Mouse (Mus musculus) yolk sac, embryonic 10.5 days (tissue): ENCODE measurements around the gene Adgre4.
"Not testable (repeated sequence)": the region's sequence is repeated elsewhere in the genome, so short reads cannot be mapped to it uniquely, and the experiment has no call there.

Experiments
- DNase-seq: peaks from one replicate; pipeline ENCODE4 v3.0.0-alpha.2; 2017; ENCODE audit warnings: low spot score

Adgre4 gene

DNA sequence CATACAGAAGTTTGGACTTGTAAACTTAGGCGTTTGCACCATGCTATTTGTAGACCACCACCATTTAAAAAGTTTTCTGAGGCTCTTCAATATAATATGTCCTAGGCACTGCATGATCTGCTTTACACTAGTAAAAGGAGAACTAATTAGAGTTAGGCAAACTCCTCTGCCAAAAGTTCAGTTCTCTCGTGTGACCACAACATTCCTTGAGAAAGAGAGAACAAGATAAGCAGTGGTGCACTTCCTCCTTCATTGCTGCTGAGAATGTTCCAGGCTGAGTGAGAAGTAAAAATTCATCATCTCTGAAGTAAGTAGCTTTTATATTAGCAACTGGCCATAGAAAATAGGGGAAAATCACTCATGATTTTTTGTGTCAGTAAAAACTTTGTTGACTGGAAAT, at the start of gene Adgre4:
TSS of gene Adgre4 (plus strand) at position 199 of the 400 bp plus-strand sequence.
- no peak for DNase-seq

DNA sequence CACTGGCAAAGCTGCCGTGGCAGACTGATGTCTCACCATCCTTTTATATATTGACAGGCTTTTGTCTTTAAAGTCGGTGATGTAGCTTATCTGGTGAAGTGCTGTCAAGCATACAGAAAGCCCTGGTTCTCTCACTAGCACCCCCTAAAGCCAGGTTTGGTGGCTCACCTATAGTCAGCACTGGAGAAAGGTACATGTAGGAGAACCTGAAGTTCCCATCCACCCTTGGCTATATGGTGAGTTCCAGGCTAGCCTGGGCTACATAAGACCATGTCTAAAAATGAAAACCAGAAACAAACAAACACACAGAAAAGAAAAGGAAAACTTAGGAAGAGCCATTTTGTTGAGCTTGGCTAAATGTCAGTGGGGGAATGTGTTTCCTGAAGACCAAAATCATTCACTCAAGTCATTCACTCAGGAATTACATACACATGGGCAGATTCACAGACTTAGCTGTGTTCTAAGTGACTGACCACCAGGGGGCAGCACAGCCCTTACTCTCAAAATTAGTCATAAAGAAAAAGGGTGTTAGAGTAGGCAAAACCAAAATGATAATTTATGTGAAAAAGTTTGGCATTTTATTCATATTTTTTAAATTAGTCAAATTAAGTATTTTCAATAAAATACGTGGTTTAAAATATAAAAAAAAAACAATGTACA, 47.5 kb upstream of the Adgre4 start:
- DNase-seq: peak; percentile 29

DNA sequence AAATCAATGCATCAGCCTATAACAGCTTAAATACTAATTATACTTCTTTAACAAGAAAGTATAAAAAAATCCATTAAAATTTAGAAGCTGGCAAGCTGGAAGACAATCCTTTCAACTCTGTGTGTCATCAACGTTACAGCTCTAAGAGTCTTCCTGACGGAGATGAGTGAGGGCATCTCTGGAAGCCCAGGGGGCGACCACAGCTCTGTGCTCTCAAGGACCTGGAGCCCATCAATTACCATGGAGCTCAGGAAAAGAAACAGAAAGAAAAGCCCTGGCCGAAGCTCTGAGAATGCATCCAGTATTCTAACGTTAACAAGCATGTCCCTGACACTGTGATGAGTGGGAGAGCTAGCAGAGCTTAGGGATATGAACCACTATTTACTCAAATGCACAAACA, 46.9 kb upstream of the Adgre4 start:
- no peak for DNase-seq

DNA sequence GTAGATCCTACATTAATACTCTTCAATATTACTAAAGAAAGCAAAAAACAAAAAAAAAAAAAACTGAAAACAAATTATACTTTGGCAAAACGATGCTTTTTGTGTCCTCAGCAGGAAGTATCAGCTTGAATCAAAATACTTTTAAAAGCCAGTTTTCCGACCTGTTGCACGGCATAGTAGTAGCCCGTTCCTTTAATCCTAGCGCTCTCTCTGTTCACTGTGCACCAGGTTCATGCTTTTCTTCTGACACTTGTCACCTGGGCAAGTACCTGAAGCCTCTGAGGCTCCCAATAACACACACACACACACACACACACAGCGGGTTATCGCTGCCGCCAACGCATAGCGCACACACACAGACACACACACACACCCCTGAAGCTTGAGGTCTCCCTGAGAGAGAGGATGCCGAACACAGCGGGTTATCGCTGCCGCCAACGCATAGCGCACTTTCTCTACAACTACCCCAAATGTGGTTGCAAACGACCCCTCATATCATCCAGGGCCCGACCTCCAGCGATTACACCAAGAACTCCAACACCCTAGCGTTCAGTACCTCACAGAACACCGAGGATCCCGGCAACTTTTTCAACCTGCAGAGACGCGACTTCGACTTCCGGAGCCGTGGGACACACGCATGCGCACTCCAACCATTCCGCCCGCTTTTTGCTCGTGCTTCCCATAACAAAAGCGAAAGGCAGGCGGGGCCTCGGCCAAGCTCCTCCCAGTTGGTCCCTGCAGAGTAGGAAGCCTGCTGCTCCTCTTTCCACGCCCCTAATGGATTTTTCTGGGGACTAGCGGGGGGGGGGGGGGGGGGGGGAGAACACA, 37.6 kb upstream of the Adgre4 start, which contains the start of gene Pot1b:
TSS of gene Pot1b (minus strand) at position 645 of the 828 bp plus-strand sequence.
- peak; percentile 95 for DNase-seq

DNA sequence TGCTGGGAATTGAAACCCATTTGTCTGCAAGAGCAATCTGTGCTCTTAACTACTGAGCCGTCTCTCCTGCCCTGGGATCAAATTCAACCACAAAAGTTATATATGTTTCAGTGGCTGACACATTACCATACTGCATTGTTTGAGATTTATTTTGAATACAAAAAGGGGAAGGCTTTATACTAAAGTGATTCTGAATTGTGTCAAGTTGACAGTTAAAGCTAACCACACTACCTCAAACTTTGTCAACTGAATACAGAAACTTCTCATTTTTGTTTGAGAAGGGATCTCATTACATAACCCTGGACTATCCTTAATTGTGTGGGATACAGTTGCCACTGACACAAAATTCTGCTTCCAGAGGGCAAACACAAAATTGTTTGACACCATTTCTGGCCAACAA, 28.5 kb upstream of the Adgre4 start:
- DNase-seq: no peak

DNA sequence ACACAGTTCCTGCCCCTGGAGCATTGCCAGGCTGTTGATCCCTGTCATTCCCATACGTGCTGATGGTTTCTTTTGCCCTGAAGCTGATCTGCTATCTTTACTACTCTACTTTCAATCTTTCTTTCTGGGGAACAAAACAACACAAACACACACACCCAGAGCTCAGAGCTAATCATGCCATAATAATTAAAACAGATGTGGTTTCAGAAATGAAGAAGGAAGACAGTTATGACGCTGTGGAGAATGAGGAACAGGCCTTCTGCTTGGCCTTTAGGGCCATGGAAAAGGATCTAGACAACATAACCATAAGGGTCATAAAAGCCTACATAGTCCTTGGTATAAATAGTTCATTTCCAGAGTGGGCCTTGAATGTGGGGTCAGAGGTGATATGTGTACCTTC, 27.5 kb upstream of the Adgre4 start:
- DNase-seq: no peak

DNA sequence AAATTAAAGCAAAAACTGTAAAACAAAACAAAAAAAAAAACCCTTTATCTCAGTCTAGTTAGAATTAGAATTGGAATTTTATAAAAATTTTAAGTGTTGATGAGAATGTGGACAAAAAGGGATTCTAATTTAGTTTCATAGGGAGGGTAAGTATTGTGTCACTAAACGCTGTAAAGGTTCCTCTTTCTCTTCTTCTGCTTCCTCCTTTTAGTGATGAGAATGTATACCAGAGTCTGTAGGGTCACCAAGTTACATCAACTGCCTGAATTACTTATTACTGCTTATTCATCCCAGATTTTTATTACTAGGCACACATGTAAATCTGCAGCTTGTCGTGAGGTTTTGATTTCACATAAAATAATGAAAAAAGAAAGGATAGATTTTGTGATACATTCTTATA, 23.6 kb upstream of the Adgre4 start:
- no peak for DNase-seq

DNA sequence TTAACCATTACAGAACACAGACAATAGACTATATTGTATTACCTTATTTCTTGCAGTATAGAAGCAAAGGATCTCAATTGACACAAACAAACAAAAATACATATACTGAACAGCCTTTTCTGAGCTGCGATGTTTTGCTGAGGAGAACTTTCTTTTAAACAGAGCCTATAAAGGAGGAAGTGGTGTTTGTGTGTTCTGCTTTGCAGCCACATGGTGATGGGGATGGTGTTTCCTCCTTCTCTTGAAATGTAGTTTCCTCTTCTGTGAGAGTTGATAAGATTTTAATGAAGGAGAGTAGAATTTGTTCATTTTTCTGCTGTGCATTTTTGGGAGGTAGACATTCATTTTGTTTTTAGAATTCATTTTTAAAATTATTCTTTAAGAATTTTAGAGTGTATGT, 13.1 kb upstream of the Adgre4 start:
- DNase-seq: no peak

DNA sequence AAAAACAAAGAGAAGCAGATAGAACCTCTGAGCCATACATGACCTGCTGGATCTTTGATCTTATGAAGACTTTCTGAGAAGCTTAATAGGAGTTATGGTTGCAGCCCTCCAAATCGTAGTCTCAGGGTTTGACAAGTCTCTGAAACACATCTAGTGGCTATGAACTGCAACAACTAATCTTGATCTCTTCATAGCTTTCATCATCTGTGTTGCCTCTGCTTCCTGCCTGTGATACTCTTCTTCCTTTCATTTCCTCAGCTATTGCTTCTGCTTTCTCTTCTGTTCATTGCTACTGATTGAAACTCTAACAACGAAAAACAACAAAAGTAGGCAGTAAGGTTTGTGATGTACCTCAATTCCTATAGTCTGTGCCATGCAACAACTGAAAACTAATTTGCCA, 1.4 kb downstream of the Adgre4 start:
- DNase-seq: no peak

DNA sequence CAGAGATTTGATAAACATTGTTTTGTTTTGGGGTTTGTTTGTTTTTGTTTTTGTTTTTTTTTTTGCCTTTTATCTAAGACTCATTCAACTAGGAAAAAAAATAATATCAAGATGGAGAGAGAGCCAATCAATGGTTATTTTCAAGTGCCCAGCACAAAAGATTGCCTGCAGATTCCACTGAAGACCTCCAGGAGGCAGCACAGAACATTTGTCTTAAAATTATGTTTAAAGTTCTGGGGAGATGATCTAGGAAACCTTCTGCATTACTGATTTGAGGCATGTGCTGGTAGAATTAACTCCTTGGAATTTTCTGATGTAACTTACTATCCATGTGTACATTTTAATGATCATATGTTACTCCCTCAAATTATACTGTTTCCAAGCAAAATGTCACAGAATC, 63.9 kb downstream of the Adgre4 start:
- DNase-seq: no peak

DNA sequence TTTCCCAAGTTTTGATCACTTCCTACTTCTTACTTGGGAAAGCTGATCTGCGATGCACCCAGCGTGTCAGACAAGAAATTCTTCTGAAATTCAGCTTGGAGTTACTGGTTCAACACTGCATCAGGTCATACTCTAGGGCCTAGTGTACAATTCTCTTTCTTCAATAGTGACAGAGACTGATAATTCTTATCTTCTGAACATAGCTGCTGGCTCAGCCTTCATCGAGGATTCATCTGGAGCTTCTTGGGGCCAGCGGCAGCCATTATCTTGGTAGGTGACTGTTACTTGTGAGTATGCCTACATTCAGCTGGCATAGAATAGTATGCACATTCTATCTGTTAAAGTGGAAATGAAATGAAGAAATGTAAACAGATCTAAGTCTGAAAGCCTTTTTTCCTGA, 67.1 kb downstream of the Adgre4 start:
- DNase-seq: no peak

DNA sequence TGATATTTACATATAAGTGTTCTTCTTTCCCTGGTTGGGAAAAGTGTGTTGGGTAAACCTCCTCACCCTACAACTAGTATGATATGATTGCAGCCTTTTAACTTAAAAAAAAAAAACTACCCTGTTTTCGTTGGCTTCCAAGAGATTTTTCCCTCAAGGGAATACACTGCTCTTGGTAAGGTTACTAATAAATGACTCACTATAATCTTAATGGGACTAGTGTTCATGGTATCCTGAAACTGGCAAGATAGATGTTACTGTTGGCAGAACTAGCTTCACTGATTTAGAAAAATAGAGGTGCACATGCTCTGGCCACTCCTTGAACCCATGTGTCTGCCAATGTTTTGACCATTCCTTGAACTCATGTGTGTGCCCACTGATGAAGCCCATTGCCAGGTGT, 71.8 kb downstream of the Adgre4 start:
- no peak for DNase-seq

DNA sequence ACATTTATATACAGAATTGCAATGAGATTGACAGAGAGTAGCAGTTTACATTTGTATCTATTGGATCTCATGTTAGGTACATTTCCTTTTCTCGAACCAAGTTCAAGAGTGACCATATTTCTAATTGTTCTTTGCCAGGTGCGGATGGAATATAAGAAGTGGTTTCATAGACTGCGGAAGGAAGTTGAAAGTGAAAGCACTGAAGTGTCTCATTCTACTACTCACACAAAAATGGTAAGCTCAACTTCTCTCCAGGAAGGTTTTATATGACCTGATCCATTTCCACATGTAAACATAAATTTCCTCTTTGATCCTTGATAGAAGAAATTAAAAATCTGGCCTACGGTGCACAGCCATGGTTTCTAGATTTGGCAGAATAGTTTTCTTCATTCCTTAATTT, 93.3 kb downstream of the Adgre4 start:
- DNase-seq: no peak

DNA sequence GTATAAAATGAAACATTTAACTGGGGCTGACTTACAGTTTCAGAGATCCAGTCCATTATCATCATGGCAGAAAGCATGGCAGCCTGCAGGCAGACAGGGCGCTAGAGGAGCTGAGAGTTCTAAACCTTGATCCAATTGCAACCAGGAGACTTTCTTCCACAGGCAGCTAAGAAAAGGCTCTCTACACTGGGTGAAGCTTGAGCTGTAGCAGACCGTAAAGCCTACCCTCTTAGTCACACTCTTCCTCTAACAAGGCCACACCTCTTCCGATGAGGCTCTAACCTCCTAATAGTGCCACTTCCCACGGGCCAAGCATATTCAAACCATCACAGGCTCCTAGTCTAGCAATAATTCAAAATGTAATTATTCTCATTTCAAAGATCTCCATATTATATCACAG, 127.4 kb downstream of the Adgre4 start:
- DNase-seq: no peak

DNA sequence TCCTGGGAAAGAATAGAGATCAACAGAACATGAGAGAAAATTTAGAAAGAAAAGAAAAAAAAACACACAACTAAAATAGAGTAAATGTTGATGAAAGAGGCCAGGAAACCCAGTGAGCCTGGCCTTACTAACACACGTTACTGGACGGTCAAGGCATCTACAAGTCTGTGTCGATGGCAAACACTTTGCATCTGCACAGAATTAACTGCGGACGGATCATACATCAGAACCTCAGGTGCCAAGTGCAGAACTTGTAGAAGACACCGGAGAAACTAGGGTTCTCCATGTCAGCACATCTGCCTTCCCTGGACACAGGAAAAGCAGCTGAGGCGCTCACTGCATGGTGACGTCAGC, 128.5 kb downstream of the Adgre4 start:
- DNase-seq: peak; percentile 8

DNA sequence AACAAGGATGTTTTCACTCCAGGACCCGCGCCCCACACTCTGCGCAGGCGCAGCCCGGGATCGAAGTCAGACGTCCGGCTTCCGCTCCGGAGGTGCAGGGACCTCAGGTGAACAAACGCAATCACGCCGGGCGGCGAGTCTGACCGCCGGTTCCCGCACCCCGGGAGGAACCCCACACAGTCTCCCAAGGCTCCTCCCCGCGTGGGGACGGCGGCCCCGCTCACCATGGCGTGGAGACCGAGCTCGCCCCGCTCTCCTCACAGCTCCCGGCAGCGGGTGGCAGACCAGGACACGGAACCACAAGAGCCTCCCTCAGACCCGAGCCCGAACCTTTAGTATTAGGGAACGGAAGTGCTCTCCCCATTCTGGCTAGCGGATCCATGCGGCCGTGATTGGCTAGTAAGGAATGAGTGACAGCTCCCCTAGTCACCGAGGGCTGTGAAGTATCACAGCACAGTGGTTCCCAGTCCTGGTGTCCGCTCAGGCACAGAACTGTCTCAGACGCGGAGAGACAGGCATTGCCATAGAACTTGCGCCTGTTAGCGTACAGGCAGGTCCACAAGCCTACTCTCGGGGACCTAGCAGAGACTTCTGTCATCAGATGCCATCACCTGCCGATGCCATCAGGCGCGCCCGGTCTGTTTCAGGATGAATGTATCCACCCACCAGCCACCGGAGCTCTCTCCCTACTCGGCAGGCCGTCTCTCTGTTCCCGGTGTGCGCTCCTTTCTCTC, 129.0 kb downstream of the Adgre4 start, which contains the start of gene Zfp119a:
TSS of gene Zfp119a (minus strand) at position 295 of the 734 bp plus-strand sequence.
- DNase-seq: peak; percentile 86

DNA sequence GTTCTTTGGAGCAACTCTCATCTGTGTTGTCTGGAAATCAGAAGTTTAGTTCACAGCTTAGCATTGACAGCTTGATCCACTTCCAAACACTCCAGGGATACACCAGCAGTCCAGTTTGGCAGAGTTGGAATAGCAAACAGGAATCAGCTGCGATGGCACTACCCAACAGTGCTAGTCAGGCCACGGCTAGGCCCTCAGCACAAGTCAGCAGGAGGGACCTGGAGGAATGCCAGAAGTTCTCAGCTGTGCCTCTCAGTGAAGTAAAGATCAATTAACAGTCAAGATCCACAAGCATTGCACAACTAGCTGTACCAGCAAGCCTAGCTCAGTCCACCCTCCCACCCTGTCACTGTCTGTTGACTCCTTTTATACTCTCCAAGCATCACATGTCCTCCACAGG, 133.8 kb downstream of the Adgre4 start:
- DNase-seq: no peak

DNA sequence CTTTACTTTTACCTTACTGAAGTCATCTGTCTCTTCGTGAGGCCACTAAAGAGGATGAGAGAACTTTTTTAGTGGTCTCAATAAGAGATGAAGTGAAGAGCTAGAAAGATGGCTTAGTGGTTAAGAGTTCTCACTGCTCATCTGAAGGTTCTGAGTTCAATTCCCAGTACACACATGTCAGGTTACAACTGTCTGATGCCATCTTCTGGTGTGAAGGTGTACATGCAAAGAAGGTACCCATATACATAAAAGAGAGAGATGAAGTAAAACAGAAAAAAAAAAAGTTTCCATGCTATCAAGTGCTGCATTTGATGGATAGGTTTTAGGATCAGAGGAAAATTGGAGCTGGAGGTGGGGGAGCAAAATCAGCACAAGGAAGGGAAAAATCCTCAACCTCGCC, 135.1 kb downstream of the Adgre4 start:
- no peak for DNase-seq

DNA sequence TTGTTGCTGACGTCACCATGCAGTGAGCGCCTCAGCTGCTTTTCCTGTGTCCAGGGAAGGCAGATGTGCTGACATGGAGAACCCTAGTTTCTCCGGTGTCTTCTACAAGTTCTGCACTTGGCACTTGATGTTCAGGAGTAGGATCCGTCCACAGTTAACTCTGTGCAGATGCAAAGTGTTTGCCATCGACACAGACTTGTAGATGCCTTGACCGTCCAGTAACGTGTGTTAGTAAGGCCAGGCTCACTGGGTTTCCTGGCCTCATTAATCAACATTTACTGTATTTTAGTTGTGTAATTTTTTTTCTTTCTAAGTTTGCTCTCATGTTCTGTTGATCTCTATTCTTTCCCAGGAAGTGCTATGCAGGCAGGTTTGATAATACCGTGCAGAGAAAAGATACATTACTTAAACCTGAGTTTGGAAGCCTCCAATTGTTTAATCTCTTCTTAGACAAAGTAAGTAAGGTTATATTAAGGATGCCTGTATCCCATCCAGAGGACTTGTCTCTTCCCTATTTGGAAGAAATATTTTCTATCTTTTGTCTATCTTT, 142.7 kb downstream of the Adgre4 start:
- DNase-seq: not testable (repeated sequence)

DNA sequence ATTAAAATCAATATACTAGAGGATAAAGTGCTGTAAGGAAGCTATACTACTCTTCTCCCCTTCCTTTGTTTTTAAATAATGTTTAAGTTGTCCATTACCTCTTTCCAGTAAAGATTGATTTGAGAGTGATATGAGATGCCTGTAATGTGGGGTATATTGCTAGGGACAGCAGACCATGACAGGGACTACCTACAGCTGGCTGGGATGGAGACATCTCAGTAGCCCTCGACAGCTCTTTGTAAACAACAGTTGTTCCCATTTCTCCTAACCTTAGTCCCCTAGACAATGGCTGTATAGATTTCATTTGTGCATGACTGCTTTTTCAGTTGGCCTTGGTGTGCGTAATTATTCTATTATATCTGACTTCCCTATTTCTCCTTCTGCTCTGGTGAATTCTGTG, 153.3 kb downstream of the Adgre4 start:
- DNase-seq: no peak
